Mouse (Mus musculus) CH12.LX (cell line): Measurements from ENCODE around the gene Ganc. TPM values are rescaled to one million over a fixed set of nuclear protein-coding genes. Genes with fewer than 3 reads are reported as not detected.

Experiments
- DNase-seq: peaks from one replicate; pipeline ENCODE4 v3.0.0-alpha.2; 2013; ENCODE audit errors: extremely low read depth
- H3K27ac ChIP-seq: 2 replicates; pipeline ENCODE4 v1.5.1; 2012; ENCODE audit warnings: low read depth, mild to moderate bottlenecking, control low read depth, moderate library complexity; ENCODE audit not compliant: insufficient read depth
- H3K27me3 ChIP-seq: replicated peaks from 2 replicates; pipeline ENCODE3; 2012; ENCODE audit warnings: inconsistent platforms
- H3K36me3 ChIP-seq, 2 experiments: replicated peaks in 1 of 2; 2 replicates each; pipeline versions ENCODE3 to v1.6.1; 2012; ENCODE audit warnings: inconsistent platforms in 1 of 2, low read length in 1 of 2, mild to moderate bottlenecking in 1 of 2, mixed read lengths in 1 of 2, moderate library complexity in 1 of 2; ENCODE audit not compliant: control insufficient read depth in 1 of 2, insufficient read depth in 1 of 2
- H3K4me1 ChIP-seq, 2 experiments: 2 replicates each; pipeline ENCODE4 v1.6.1; 2012; ENCODE audit warnings: inconsistent platforms in 1 of 2, moderate library complexity in 1 of 2; ENCODE audit not compliant: insufficient read depth in 2 of 2, control insufficient read depth in 1 of 2
- H3K4me2 ChIP-seq: 2 replicates; pipeline ENCODE4 v1.6.1; 2012; ENCODE audit warnings: low read depth, mild to moderate bottlenecking, control low read depth; ENCODE audit not compliant: poor library complexity, insufficient read depth, severe bottlenecking
- H3K4me3 ChIP-seq, 3 experiments: fragments of 150-350 bp in 1 of 3; sonication (generic) in 1 of 3; replicated peaks in 1 of 3; 2 replicates each; pipeline versions ENCODE3 to v1.5.1; 2011 to 2012; ENCODE audit warnings: low read depth in 2 of 3, low read length in 2 of 3, mild to moderate bottlenecking in 2 of 3, moderate library complexity in 2 of 3, control low read depth in 1 of 3, improper control_type of control experiment in 1 of 3, inconsistent platforms in 1 of 3, mixed read lengths in 1 of 3; ENCODE audit not compliant: poor library complexity in 1 of 3
- H3K79me2 ChIP-seq: replicated peaks from 2 replicates; pipeline ENCODE4 v1.6.1; 2012; ENCODE audit warnings: mild to moderate bottlenecking, moderate library complexity; ENCODE audit not compliant: control insufficient read depth, poor library complexity, insufficient read depth, severe bottlenecking; ENCODE audit errors: extremely low read depth
- H3K9ac ChIP-seq: 2 replicates; pipeline ENCODE4 v1.6.1; 2012; ENCODE audit warnings: low read depth, mild to moderate bottlenecking, control low read depth, moderate library complexity; ENCODE audit not compliant: insufficient read depth
- H3K9me3 ChIP-seq: replicated peaks from 2 replicates; pipeline ENCODE3; 2012; ENCODE audit warnings: low read length, inconsistent platforms, mixed read lengths
- EP300 ChIP-seq: IDR thresholded peaks from 2 replicates; pipeline ENCODE4 v1.6.1; 2011; ENCODE audit warnings: low read length, improper control_type of control experiment
- GABPA ChIP-seq: IDR thresholded peaks from 2 replicates; pipeline ENCODE4 v1.6.1; 2012; ENCODE audit warnings: low read depth, low read length, improper control_type of control experiment, inconsistent platforms; ENCODE audit not compliant: insufficient replicate concordance
- IRF4 ChIP-seq: IDR thresholded peaks from 2 replicates; pipeline ENCODE4 v1.6.1; 2014; ENCODE audit warnings: low read depth, mild to moderate bottlenecking, inconsistent platforms, low read length, improper control_type of control experiment
- JUN ChIP-seq: IDR thresholded peaks from 2 replicates; pipeline ENCODE4 v1.6.1; 2011; ENCODE audit warnings: low read depth, mild to moderate bottlenecking, low read length, improper control_type of control experiment, moderate library complexity; ENCODE audit not compliant: insufficient read depth
- KAT2A ChIP-seq: IDR thresholded peaks from 2 replicates; pipeline ENCODE4 v1.6.1; 2012; ENCODE audit warnings: low read length, improper control_type of control experiment, inconsistent platforms; ENCODE audit not compliant: insufficient replicate concordance
- MAFK ChIP-seq: IDR thresholded peaks from 2 replicates; pipeline ENCODE4 v1.6.1; 2011; ENCODE audit warnings: low read length, improper control_type of control experiment; ENCODE audit not compliant: insufficient replicate concordance
- MAX ChIP-seq: IDR thresholded peaks from 2 replicates; pipeline ENCODE4 v1.6.1; 2011; ENCODE audit warnings: low read length, improper control_type of control experiment
- MAZ ChIP-seq: IDR thresholded peaks from 2 replicates; pipeline ENCODE4 v1.6.1; 2012; ENCODE audit warnings: low read depth, mild to moderate bottlenecking, inconsistent platforms, low read length, improper control_type of control experiment, moderate library complexity
- MEF2A ChIP-seq: IDR thresholded peaks from 2 replicates; pipeline ENCODE4 v1.6.1; 2014; ENCODE audit warnings: low read depth, mild to moderate bottlenecking, inconsistent platforms, low read length, improper control_type of control experiment, borderline replicate concordance
- NRF1 ChIP-seq: IDR thresholded peaks from 2 replicates; pipeline ENCODE4 v1.6.1; 2014; ENCODE audit warnings: low read depth, mild to moderate bottlenecking, inconsistent platforms, low read length, improper control_type of control experiment, moderate library complexity
- POLR2AphosphoS2 ChIP-seq: IDR thresholded peaks from 2 replicates; pipeline ENCODE4 v1.6.1; 2011; ENCODE audit warnings: low read depth, low read length, improper control_type of control experiment
- RCOR1 ChIP-seq: conservative IDR thresholded peaks from 2 replicates; pipeline ENCODE4 v1.6.1; 2012; ENCODE audit warnings: low read depth, mild to moderate bottlenecking, inconsistent platforms, low read length, improper control_type of control experiment
- SIN3A ChIP-seq: IDR thresholded peaks from 2 replicates; pipeline ENCODE4 v1.6.1; 2012; ENCODE audit warnings: low read length, improper control_type of control experiment, inconsistent platforms
- TBP ChIP-seq: conservative IDR thresholded peaks from 2 replicates; pipeline ENCODE4 v1.6.1; 2011; ENCODE audit warnings: low read depth, low read length, improper control_type of control experiment
- UBTF ChIP-seq: IDR thresholded peaks from 2 replicates; pipeline ENCODE4 v1.6.1; 2012; ENCODE audit warnings: low read depth, mild to moderate bottlenecking, inconsistent platforms, low read length, improper control_type of control experiment, moderate library complexity
- USF2 ChIP-seq: conservative IDR thresholded peaks from 2 replicates; pipeline ENCODE4 v1.6.1; 2011; ENCODE audit warnings: low read depth, low read length, improper control_type of control experiment
- ZC3H11A ChIP-seq: IDR thresholded peaks from 2 replicates; pipeline ENCODE4 v1.6.1; 2012; ENCODE audit warnings: low read depth, mild to moderate bottlenecking, inconsistent platforms, low read length, improper control_type of control experiment
- ZKSCAN1 ChIP-seq: IDR thresholded peaks from 2 replicates; pipeline ENCODE4 v1.6.1; 2012; ENCODE audit warnings: low read depth, inconsistent platforms, low read length, improper control_type of control experiment, borderline replicate concordance
- dilution Hi-C: fragments of 300-500 bp; cut with MboI; formaldehyde crosslinking; loops from 2 replicates; pipeline ENCODE4 v1.14.3; 2020; ENCODE audit warnings: low sequenced_read_pairs; ENCODE audit not compliant: extremely low pct_unique_long_range_greater_than_20kb, extremely low pct_ligation_motif_present
- in situ Hi-C: fragments of 300-500 bp; cut with MboI; formaldehyde crosslinking; loops from 3 replicates; pipeline ENCODE4 v1.14.3; 2019; ENCODE audit warnings: low sequenced_read_pairs, low pct_ligation_motif_present, low pct_unique_long_range_greater_than_20kb, mixed read lengths
- polyA plus RNA-seq: library from polyadenylated mRNA; unstranded; fragments of >175 nt; gene quantifications from 2 replicates; pipeline ENCODE4 v1.2.1, GENCODE M21; 2012; ENCODE audit warnings: low read depth; ENCODE audit not compliant: insufficient read length
- total RNA-seq, 2 experiments: library from RNA; depleted of rRNA; stranded (reverse); fragments of 300-350 nt in 1 of 2; fragments of >200 nt in 1 of 2; gene quantifications; 2 replicates each; pipeline ENCODE4 v1.2.3; 2012 to 2014

The Ganc gene
- total and polyA plus RNA-seq, 3 experiments: 7.0 to 9.6 (median 9.5) TPM

DNA sequence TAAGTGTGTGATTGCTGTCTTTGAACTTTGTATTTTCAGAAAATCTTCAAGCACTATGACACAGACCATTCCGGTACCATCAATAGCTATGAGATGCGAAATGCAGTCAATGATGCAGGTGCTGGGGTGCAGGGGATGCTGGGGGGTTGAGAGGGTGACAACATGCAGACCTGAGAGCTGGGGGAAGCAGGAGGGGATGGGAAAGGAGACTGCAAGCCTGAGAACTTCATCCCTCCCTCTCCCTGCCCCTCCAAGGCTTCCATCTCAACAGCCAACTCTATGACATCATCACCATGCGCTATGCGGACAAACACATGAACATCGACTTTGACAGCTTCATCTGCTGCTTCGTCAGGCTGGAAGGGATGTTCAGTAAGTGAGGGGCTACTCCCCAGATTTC lies 99.4 kb downstream of the Ganc start:
- no peaks in the 10 kb centered on the region for H3K9me3 ChIP-seq
- no peak for TF ChIP-seq MAZ
- no peak for TF ChIP-seq MEF2A
- no peak for TF ChIP-seq IRF4
- TF ChIP-seq JUN: no peak
- no peak for TF ChIP-seq RCOR1
- no peak for TF ChIP-seq MAX
- TF ChIP-seq POLR2AphosphoS2: no peak
- TF ChIP-seq SIN3A: no peak
- TF ChIP-seq NRF1: no peak
- TF ChIP-seq, all 38 proteins: peak for 0
- DNase-seq: no peak
- dilution Hi-C loops (no loop called here), in situ Hi-C loops (no loop called here)
- Histone ChIP-seq H3K27ac (no peak overlapping the region), H3K4me1 (peaks cover 31 to 65% of the 10 kb centered on the region in 2 experiments), H3K36me3 (peaks cover 15 to 49% of the 10 kb centered on the region in 2 experiments), H3K4me3 (no peak overlapping the region), H3K4me2 (no peak overlapping the region), H3K27me3 (no peaks in the 10 kb centered on the region), H3K9ac (no peak overlapping the region), H3K79me2 (no peaks in the 10 kb centered on the region)

DNA sequence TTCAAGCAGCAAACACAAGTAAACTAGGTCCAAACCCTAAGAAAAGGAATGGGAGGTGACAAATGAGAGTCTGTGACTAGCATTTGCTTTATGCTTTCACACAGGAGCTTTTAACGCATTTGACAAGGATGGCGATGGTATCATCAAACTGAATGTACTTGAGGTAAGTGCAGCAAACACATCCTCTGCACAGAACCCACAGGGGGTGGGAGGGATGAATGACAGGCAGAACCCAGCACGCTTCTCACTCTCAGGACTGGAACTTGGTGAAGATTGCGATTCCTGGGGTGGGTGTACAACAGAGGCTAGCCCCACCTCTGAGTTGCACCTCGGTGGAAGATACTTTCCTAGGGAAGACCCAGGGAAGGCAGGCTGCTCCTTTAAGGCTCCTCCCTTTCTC lies 100.3 kb downstream of the Ganc start:
- TF ChIP-seq MEF2A: no peak
- no peak for TF ChIP-seq KAT2A
- no peak for TF ChIP-seq UBTF
- no peak for TF ChIP-seq IRF4
- no peak for TF ChIP-seq GABPA
- TF ChIP-seq EP300: no peak
- no peak for TF ChIP-seq TBP
- TF ChIP-seq ZKSCAN1: no peak
- TF ChIP-seq USF2: no peak
- no peak for TF ChIP-seq MAFK
- TF ChIP-seq ZC3H11A: no peak
- no peak for TF ChIP-seq MAZ
- TF ChIP-seq, all 38 proteins: peak for 0
- H3K9ac ChIP-seq: no peak overlapping the region
- H3K9me3 ChIP-seq: no peaks in the 10 kb centered on the region
- peaks cover 24 to 55% of the 10 kb centered on the region in 2 experiments for H3K36me3 ChIP-seq
- H3K79me2 ChIP-seq: no peaks in the 10 kb centered on the region
- H3K4me3 ChIP-seq: no peak overlapping the region
- H3K4me2 ChIP-seq: no peak overlapping the region
- H3K27ac ChIP-seq: no peak overlapping the region
- in situ Hi-C loops (no loop called here), dilution Hi-C loops (no loop called here)
- peaks cover 29 to 60% of the 10 kb centered on the region in 2 experiments for H3K4me1 ChIP-seq
- no peaks in the 10 kb centered on the region for H3K27me3 ChIP-seq
- no peak for DNase-seq

Other genes with a start within 250 kb of the Ganc start
- gene Ehd4, start 249.3 kb upstream of the Ganc start, total RNA-seq (2012; rRNA removed): 8.1 and 9.2 TPM in 2 replicates
- 9.6 and 9.8 TPM in 2 replicates for gene Ehd4, start 249.3 kb upstream of the Ganc start, total RNA-seq (2014; rRNA removed)
- 22.9 and 27.7 TPM in 2 replicates for gene Ehd4, start 249.3 kb upstream of the Ganc start, polyA plus RNA-seq
- gene Pla2g4e, start 158.6 kb upstream of the Ganc start, total RNA-seq (2012; rRNA removed): not detected in 2 replicates
- gene Pla2g4e, start 158.6 kb upstream of the Ganc start, total RNA-seq (2014; rRNA removed): not detected in 2 replicates
- not detected in 2 replicates for gene Pla2g4e, start 158.6 kb upstream of the Ganc start, polyA plus RNA-seq
- not detected in 2 replicates for gene Pla2g4d, start 114.7 kb upstream of the Ganc start, total RNA-seq (2012; rRNA removed)
- not detected in 2 replicates for gene Pla2g4d, start 114.7 kb upstream of the Ganc start, total RNA-seq (2014; rRNA removed)
- gene Pla2g4d, start 114.7 kb upstream of the Ganc start, polyA plus RNA-seq: not detected in 2 replicates
- gene Pla2g4f, start 89.7 kb upstream of the Ganc start, total RNA-seq (2012; rRNA removed): 0.84 and 1.3 TPM in 2 replicates
- not detected in 2 replicates for gene Pla2g4f, start 89.7 kb upstream of the Ganc start, total RNA-seq (2014; rRNA removed)
- gene Pla2g4f, start 89.7 kb upstream of the Ganc start, polyA plus RNA-seq: 0.30 and 0.34 TPM in 2 replicates
- gene Vps39, start 50.8 kb upstream of the Ganc start, total RNA-seq (2012; rRNA removed): 38.9 and 41.8 TPM in 2 replicates
- gene Vps39, start 50.8 kb upstream of the Ganc start, total RNA-seq (2014; rRNA removed): 16.0 and 33.7 TPM in 2 replicates
- 21.3 and 30.6 TPM in 2 replicates for gene Vps39, start 50.8 kb upstream of the Ganc start, polyA plus RNA-seq
- gene Tmem87a, start 217 bp downstream of the Ganc start, total RNA-seq (2012; rRNA removed): 26.0 and 27.3 TPM in 2 replicates
- 43.5 and 48.9 TPM in 2 replicates for gene Tmem87a, start 217 bp downstream of the Ganc start, total RNA-seq (2014; rRNA removed)
- 28.5 and 30.5 TPM in 2 replicates for gene Tmem87a, start 217 bp downstream of the Ganc start, polyA plus RNA-seq
- 2.0 and 3.2 TPM in 2 replicates for gene Capn3, start 52.1 kb downstream of the Ganc start, total RNA-seq (2012; rRNA removed)
- 7.2 and 8.0 TPM in 2 replicates for gene Capn3, start 52.1 kb downstream of the Ganc start, total RNA-seq (2014; rRNA removed)
- 5.5 and 7.4 TPM in 2 replicates for gene Capn3, start 52.1 kb downstream of the Ganc start, polyA plus RNA-seq
- 89.4 and 93.8 TPM in 2 replicates for gene Zfp106, start 159.9 kb downstream of the Ganc start, total RNA-seq (2012; rRNA removed)
- 113 and 130 TPM in 2 replicates for gene Zfp106, start 159.9 kb downstream of the Ganc start, total RNA-seq (2014; rRNA removed)
- 183 and 203 TPM in 2 replicates for gene Zfp106, start 159.9 kb downstream of the Ganc start, polyA plus RNA-seq
- 15.9 and 20.5 TPM in 2 replicates for gene Snap23, start 163.8 kb downstream of the Ganc start, total RNA-seq (2012; rRNA removed)
- 23.0 and 25.3 TPM in 2 replicates for gene Snap23, start 163.8 kb downstream of the Ganc start, total RNA-seq (2014; rRNA removed)
- 35.8 and 44.5 TPM in 2 replicates for gene Snap23, start 163.8 kb downstream of the Ganc start, polyA plus RNA-seq
- 12.8 and 15.4 TPM in 2 replicates for gene Haus2, start 205.5 kb downstream of the Ganc start, total RNA-seq (2012; rRNA removed)
- 37.8 and 41.4 TPM in 2 replicates for gene Haus2, start 205.5 kb downstream of the Ganc start, total RNA-seq (2014; rRNA removed)
- gene Haus2, start 205.5 kb downstream of the Ganc start, polyA plus RNA-seq: 18.2 and 21.0 TPM in 2 replicates
- 8.9 and 9.1 TPM in 2 replicates for gene Lrrc57, start 205.6 kb downstream of the Ganc start, total RNA-seq (2012; rRNA removed)
- gene Lrrc57, start 205.6 kb downstream of the Ganc start, total RNA-seq (2014; rRNA removed): 15.6 and 18.8 TPM in 2 replicates
- gene Lrrc57, start 205.6 kb downstream of the Ganc start, polyA plus RNA-seq: 10.3 and 10.5 TPM in 2 replicates
- gene Stard9, start 225.2 kb downstream of the Ganc start, total RNA-seq (2012; rRNA removed): 0.67 and 0.81 TPM in 2 replicates
- 0.16 and 0.23 TPM in 2 replicates for gene Stard9, start 225.2 kb downstream of the Ganc start, total RNA-seq (2014; rRNA removed)
- gene Stard9, start 225.2 kb downstream of the Ganc start, polyA plus RNA-seq: 0.76 and 1.1 TPM in 2 replicates